Mouse (Mus musculus) gonadal fat pad, adult 2 months (tissue): ENCODE results near the gene Abracl. TPM values are rescaled to one million over a fixed set of nuclear protein-coding genes. Genes with fewer than 3 reads are reported as not detected.

Experiments
- DNase-seq: peaks from one replicate; pipeline ENCODE4 v3.0.0-alpha.2; 2012; ENCODE audit warnings: low read depth
- polyA plus RNA-seq: library from polyadenylated mRNA; depleted of rRNA; stranded (reverse); fragments of >200 nt; gene quantifications from 2 replicates; pipeline ENCODE4 v1.2.3, GENCODE M21; 2012; rRNA removed

Abracl gene
- polyA plus RNA-seq, 1 experiment: 31.4 TPM

GRCm38 (mm10) chr10:18022312-18022711 lies 776 bp downstream of the Abracl start:
- peak; percentile 38 for DNase-seq

- DNase-seq: peak; percentile 41
These were observed 1.3 kb downstream of the Abracl start for GRCm38 (mm10) chr10:18021576-18022311.

- no peak for DNase-seq
These were observed 2.2 kb downstream of the Abracl start for GRCm38 (mm10) chr10:18020846-18021245.

GRCm38 (mm10) chr10:18020443-18020842 lies 2.6 kb downstream of the Abracl start:
- no peak for DNase-seq

- no peak for DNase-seq
These were observed 11.3 kb downstream of the Abracl start for GRCm38 (mm10) chr10:18011761-18012160.

- no peak for DNase-seq
These were observed 13.3 kb downstream of the Abracl start for GRCm38 (mm10) chr10:18009744-18010143.

GRCm38 (mm10) chr10:18008118-18008517 lies 15.0 kb downstream of the Abracl start:
- DNase-seq: no peak

GRCm38 (mm10) chr10:18007243-18007642 lies 15.8 kb downstream of the Abracl start:
- DNase-seq: no peak

- DNase-seq: no peak
These were observed 16.3 kb downstream of the Abracl start for GRCm38 (mm10) chr10:18006756-18007155.

GRCm38 (mm10) chr10:18005136-18005955 lies 17.7 kb downstream of the Abracl start:
- no peak for DNase-seq

GRCm38 (mm10) chr10:18003966-18004637 lies 19.0 kb downstream of the Abracl start:
- DNase-seq: no peak

- no peak for DNase-seq
These were observed 32.5 kb downstream of the Abracl start for GRCm38 (mm10) chr10:17990576-17990975.

GRCm38 (mm10) chr10:17989136-17989535 lies 34.0 kb downstream of the Abracl start:
- DNase-seq: no peak

- DNase-seq: no peak
These were observed 35.2 kb downstream of the Abracl start for GRCm38 (mm10) chr10:17987823-17988423.

GRCm38 (mm10) chr10:17983313-17983712 lies 39.8 kb downstream of the Abracl start:
- DNase-seq: no peak

- no peak for DNase-seq
These were observed 57.0 kb downstream of the Abracl start for GRCm38 (mm10) chr10:17966090-17966489.

Other genes with a start within 250 kb of the Abracl start
- 0.19 and 0.27 TPM in 2 replicates for gene Txlnb, start 227.1 kb downstream of the Abracl start, polyA plus RNA-seq
- gene Heca, start 75.2 kb downstream of the Abracl start, polyA plus RNA-seq: 11.9 and 13.2 TPM in 2 replicates
- gene Reps1, start 32.6 kb upstream of the Abracl start, polyA plus RNA-seq: 55.9 and 61.6 TPM in 2 replicates
- gene Ect2l, start 187.6 kb upstream of the Abracl start, polyA plus RNA-seq: 0.18 and 0.19 TPM in 2 replicates
- gene Ccdc28a, start 211.7 kb upstream of the Abracl start, polyA plus RNA-seq: 17.9 and 20.9 TPM in 2 replicates